Mouse (Mus musculus): ENCODE data around the gene Maneal.

Maneal gene

GRCm38 (mm10) chr4:124849631-124850260 is 12.2 kb downstream of the Maneal start:
- peak; percentile 41 to 82 for DNase-seq (ENCODE audit: low spot score in 2 of 2)

GRCm38 (mm10) chr4:124847573-124847972 is 14.4 kb downstream of the Maneal start:
- peak; percentile 81 to 91 for DNase-seq (ENCODE audit: low spot score in 2 of 2)

GRCm38 (mm10) chr4:124843493-124843892 is 18.5 kb downstream of the Maneal start:
- DNase-seq (ENCODE audit: low spot score in 2 of 2) = peak in 1 of 2 experiments; percentile 48

- no peak for DNase-seq (ENCODE audit: low spot score in 2 of 2)
Measured at GRCm38 (mm10) chr4:124840998-124841397, 21.0 kb downstream of the Maneal start.

GRCm38 (mm10) chr4:124838035-124838700 is 23.8 kb downstream of the Maneal start:
- peak in 1 of 2 experiments; percentile 59 for DNase-seq (ENCODE audit: low spot score in 2 of 2)

GRCm38 (mm10) chr4:124832796-124833195 is 29.2 kb downstream of the Maneal start:
- DNase-seq (ENCODE audit: low spot score in 2 of 2) = no peak

- DNase-seq (ENCODE audit: low spot score in 2 of 2) = no peak
Measured at GRCm38 (mm10) chr4:124829671-124830070, 32.3 kb downstream of the Maneal start.

GRCm38 (mm10) chr4:124825371-124825965 is 36.5 kb downstream of the Maneal start:
- DNase-seq (ENCODE audit: low spot score in 2 of 2) = no peak

- no peak for DNase-seq (ENCODE audit: low spot score in 2 of 2)
Measured at GRCm38 (mm10) chr4:124824967-124825366, 37.0 kb downstream of the Maneal start.

- no peak for DNase-seq (ENCODE audit: low spot score in 2 of 2)
Measured at GRCm38 (mm10) chr4:124818832-124819231, 43.1 kb downstream of the Maneal start.

GRCm38 (mm10) chr4:124817803-124818202 is 44.2 kb downstream of the Maneal start:
- DNase-seq (ENCODE audit: low spot score in 2 of 2) = no peak

- no peak for DNase-seq (ENCODE audit: low spot score in 2 of 2)
Measured at GRCm38 (mm10) chr4:124815901-124816300, 46.1 kb downstream of the Maneal start.

- DNase-seq (ENCODE audit: low spot score in 2 of 2) = peak in 1 of 2 experiments; percentile 10
Measured at GRCm38 (mm10) chr4:124811347-124811975, 50.5 kb downstream of the Maneal start.

GRCm38 (mm10) chr4:124810056-124810455 is 51.9 kb downstream of the Maneal start:
- DNase-seq (ENCODE audit: low spot score in 2 of 2) = no peak

- DNase-seq (ENCODE audit: low spot score in 2 of 2) = no peak
Measured at GRCm38 (mm10) chr4:124809136-124809883, 52.7 kb downstream of the Maneal start.

GRCm38 (mm10) chr4:124808511-124808910 is 53.5 kb downstream of the Maneal start:
- no peak for DNase-seq (ENCODE audit: low spot score in 2 of 2)
